Mouse (Mus musculus) thymus, adult 2 months (tissue): ENCODE results near the gene Spats2l.

Experiments used
- CTCF ChIP-seq: fragments of 200-500 bp; IDR thresholded peaks from 2 replicates; pipeline ENCODE4 v1.5.1; 2012; ENCODE audit warnings: mild to moderate bottlenecking, control low read depth, low read length, moderate library complexity, borderline replicate concordance; ENCODE audit not compliant: control insufficient read depth, poor library complexity, insufficient read depth; ENCODE audit errors: extremely low read depth
- POLR2A ChIP-seq: fragments of 200-500 bp; IDR thresholded peaks from 2 replicates; pipeline ENCODE4 v1.6.1; 2012; ENCODE audit warnings: mild to moderate bottlenecking, low read length, control low read depth, moderate library complexity; ENCODE audit not compliant: control insufficient read depth, poor library complexity, insufficient read depth; ENCODE audit errors: extremely low read depth

GRCm38 (mm10) chr1:57857799-57858198 is 83.8 kb downstream of the Spats2l start:
- TF ChIP-seq CTCF (no peak), POLR2A (no peak)
